Mouse (Mus musculus) 416B (cell line): Measurements from ENCODE around the gene Pcdh9.

Experiments used
- DNase-seq: peaks from one replicate; pipeline ENCODE4 v3.0.0; 2011; ENCODE audit warnings: low read depth

Gene Pcdh9

DNA sequence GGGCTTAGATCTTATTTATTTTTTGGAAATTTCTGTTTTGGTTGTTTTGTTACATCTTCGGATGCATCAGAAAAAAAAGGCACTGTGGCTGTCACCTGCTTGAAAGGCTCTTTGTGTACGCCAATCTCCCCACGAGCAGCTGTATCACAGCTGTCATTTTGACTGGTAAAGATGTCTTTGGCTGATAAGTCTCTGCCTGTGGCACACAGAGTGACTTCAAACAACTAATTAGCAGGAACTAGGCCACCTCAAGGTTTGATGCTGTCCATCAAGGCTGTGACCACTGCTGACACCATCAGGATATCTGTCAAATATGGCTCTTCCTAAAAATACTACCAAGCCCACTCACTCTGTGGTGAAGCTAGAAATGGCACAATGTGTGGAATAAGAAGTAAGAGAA lies 336.7 kb downstream of the Pcdh9 start:
- DNase-seq = peak; percentile 11

DNA sequence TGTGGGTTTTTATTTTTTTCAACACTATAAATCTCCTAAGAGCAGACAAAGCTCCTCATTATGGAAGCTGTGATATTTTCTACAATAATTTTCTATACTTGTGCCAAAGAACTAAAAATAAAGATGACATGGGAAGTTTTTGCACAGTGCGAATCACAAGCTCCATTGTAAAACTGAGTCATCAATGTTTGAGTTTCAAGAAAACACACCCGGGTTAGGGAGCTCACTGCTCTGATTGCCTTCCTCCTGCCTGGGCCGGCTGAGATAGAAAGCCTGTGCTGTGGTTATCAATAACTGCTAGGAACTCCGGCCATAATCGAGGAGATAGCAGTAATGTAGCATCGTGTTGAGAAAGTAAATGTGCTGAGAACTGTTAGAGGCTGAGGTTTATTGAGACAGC lies 344.9 kb downstream of the Pcdh9 start:
- no peak for DNase-seq

DNA sequence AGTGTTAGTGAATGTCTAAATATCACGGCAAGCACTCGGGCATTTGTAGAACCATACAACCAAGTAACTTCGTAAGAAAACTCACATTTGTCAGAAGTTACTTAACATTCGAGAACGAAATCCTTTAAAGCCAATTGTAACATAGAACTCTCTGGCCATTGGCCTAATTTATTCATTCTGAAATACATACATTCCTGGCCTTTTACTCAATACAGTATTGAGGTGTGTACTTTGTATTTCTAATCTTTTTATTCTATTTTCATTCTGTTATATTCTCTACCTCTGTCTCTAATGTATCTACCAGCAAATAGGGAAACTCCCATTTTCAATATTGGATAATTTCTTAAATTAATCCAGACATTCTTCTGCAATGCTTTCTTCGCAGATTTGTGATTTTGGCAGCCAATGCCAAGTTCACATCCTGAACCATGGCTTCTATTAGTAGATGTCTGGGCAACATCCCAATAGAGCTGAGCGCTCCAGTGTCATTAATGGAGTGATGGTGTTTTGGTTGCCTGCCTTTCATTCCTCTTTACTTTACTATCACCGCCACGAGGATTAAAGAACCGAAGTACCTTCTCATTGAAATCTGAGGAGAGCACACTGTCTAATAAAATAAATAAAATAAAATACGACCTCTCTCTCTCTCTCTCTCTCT lies 346.4 kb downstream of the Pcdh9 start:
- DNase-seq = no peak

DNA sequence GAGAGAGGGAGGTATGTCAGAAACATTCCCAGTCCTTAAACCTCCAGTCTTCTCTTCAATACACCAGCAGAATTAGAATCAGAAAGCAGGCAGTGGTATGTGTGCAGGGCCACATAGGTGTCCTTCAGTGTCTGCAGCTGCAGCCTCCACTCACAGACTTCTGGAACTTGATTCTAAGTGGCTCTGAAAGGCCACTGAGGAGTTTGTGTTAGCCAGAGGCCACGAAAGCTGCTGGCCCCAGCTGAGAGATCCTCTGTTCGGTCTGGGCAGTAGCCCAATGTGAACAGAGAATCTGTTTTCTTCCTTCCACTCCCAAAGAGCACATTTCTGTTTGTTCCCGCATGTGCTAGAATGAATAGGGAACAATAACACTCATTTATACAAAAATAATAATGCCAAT lies 346.9 kb downstream of the Pcdh9 start:
- no peak for DNase-seq

DNA sequence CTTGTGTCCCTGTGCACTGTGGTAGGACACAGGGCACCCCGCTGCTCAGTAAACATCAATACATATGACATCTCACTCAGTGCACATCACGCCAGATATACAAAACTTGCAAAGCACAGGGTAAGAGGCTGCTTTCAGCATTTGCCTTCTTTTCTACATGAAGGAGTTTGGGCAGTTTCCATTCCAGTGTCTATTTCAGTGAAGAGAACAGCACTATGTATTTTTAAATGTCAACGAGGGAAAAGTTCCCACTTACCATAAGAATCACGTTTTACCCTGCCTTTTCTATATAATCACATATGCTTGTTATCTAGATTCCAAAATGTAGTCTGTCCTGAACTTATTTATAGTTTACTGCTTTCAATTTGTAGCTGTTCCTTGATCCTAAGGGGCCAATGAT lies 355.6 kb downstream of the Pcdh9 start:
- no peak for DNase-seq

DNA sequence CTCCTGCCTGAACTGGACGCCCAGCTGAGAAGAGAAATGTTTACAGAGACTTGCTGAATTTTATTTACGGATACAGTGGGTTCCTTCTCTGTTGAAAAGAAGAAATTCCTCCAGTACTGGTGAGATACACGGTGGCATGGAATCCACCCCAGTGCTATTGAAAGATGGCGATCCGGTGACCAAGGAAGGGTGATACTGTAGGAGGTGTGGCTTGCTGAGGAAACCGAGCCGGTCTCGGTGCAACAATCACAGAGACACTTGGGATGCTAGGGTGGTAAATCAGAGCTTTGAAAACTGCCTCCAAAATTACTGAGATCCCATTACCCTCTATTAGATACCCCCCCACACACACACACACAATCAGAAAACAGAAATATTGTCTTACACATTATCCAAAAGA lies 367.0 kb downstream of the Pcdh9 start:
- no peak for DNase-seq

DNA sequence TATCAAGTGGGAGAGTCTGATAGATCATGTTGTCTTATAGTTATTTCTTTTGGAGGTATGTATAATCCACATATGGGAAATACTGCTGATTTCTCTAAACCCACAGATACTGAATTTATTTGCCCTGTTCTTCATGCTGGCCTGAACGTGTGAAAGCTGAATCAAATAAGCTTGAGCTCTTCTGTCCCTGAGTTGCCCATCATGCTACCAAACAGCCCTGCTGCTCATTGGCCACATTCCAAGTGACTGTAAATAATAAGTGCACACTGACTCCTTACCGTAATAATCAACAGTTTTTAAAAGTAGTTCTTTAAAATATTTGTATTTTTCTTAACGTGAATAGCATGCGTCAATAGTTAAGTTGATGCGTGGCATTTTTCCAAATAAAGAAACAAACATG lies 370.3 kb downstream of the Pcdh9 start:
- DNase-seq = no peak

DNA sequence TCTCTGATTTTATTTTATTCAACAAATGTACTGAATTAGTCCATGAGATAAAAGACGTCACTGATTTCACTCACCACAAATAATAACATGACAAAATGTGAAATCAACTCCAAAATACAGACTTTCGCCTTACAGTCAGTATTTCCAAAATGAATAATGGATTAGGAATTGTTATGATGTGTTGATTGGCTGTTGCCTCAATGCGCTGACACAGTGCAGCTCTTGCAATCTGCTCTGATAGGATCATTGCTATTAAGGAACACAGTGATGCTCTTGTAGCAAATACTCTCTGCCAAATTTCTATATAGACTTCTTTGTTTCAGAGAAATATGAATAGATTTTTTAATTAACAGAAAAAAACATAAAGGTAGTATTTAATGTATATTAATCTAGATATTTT lies 373.8 kb downstream of the Pcdh9 start:
- no peak for DNase-seq

DNA sequence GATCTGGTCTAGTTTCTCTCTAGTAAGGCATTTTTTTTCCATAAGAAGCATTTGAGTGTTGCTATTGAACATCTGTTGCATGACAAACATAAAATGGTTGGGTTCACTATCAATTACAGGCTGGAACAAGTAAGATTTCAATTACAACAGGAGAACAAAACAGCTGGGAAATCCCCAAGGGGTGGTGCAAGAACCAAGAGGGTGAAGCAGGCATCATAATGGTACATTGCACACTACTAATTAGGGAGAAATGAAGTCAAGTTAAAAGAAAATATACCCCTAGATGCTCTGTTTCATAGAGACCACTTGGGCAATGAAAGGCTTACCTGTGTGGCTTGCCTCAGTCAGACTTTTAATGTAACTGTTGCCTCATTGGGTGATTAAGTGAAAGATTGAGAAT lies 384.4 kb downstream of the Pcdh9 start:
- DNase-seq = no peak

DNA sequence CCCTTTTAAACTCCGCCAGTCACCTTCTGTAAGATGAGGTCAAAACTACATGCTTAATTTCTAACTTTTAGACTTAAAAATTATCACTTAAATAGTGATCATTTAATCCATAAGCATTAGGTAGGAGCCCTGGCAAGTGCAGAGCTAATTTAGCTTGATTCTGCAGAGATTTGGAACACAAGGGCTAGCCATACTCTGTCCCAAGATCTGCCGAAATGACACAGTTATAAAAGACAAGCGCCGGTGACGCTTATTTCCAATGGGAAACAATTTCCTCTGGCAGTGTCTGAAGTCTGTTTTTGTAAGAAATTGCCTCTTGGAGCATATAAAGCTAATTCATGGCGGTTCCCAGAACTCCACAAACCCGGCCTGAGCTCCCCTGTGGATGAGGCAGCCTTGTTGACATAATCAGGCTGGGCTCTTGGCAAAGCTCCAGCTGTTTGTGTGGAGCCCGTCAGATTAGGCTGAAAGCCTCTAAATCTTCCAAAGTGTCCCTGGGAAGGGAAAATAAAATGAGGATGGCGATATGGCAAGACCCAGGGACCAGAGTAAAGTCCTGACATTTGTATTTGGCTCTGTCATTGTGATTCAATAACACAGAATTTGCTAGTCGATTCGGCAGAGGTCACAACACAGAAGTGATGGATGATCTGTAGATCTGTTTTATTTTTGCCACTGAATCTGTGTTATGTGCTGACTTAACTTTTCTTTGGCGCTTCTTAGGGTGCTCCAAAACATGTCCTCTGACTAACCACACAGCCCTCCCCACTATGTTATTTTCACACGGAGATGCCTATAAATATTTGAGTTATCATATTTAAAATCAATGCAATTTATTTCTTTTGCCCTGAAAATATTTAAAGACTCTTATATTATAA lies 391.4 kb downstream of the Pcdh9 start:
- DNase-seq = no peak

DNA sequence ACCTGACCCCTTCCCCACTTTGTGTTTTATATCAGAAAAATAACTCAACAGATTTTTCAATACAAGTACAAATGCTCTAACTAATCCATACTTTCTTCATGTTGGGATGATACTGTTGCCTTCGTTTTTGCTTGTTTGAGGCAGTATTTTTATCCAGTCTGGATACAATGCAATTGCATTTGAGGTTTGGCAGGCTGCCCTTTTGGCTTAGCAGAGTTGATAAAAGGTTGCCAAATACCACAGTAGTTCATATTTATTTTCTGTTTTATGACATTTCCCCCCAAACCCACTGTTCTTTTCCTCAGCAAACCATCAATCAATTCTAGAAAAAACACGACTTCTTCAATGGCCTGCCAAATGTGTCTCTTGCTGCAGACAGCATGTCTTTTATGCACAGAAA lies 415.5 kb downstream of the Pcdh9 start:
- peak; percentile 24 for DNase-seq

DNA sequence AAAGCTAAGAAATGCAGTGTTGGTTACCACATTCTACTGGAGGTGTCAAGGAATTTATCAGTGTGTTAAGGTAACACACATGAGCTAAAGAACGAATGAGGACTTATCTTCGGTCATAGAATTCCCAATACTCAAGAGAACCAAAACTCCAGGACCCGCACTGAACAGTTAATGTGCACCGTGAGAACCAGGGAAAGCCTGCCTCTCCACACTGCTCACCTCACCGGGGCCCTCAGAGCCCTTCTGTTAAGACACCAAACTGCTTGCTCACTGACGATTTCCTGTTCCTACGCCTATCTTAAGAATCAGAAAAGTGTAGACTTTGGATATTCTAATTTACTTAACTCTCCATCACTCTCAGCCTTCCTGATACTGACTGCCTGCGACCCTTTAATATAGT lies 418.0 kb downstream of the Pcdh9 start:
- no peak for DNase-seq

DNA sequence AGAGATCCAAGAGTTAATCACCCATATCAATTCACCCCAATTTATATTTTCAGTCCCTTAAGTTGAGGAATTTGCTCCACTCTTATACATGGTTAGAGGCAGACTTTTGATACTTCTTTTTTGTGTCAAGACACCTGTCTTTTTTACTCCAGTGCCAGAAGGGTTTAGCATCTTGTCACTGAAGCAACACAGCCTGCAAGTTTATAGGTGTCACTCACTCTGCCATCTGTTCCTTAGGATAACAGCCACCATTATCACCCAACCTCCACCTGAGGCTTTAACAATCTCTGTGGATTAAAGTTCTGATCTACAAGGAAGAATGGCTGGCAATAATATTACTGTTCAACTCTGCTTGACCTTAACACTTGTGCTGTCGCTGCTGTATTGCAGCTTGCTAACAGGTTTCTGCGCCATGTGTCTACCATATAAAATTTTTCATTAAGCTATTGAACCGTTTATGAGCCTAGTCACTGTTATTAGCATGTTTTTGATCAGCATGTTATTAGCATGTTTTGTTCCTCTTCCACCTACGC lies 427.1 kb downstream of the Pcdh9 start:
- no peak for DNase-seq

DNA sequence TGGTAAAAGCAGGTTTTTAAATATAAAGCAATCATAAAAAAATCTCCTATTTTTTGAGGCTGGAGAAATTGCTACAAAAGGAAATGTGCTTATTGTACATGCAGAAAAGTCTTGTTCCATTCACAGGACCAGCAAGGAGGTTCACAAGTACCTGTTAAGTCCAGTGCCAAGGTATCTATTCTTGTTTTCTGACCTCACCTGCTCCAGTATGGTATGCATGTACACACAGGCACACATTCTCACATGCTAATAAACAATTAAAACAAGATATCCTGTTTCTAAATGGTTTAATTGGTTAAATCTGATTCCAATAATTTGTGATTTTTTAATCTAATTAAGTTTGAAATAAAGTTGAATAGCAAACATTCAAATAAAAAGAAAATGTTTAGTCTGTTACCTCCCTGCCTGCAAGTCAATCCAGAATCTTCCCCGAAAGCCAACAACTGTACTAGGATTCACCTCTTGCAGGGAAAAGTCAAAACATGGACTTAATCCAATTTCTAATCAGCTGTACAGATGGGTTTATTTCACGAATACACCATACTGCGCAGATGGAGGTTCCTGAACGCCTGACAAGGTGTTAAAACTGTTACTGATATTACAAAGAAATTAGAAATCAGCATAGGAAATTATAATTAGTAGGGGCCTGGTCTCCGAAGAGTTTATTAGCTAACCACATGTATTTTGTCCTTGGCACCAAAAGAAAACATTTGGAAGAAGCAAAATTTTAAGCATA lies 439.4 kb downstream of the Pcdh9 start:
- no peak for DNase-seq

DNA sequence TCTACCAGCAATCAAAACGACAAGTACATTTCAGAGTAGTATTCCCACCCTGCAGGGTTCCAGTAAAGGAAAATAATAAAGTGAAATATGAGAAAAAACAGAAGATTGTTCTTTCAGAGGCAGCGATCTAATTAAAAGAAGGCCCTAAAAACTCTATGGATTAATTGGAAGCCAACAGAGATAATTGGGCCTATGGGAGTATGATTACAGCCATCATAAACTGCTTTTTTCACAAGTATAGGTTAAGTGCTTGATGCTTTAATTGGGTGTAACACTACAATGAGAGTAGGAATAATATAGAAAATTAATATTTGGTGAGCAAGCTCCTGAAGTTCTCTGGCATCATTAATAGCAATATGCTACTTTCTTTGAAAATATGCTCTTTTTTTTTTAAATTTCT lies 448.6 kb downstream of the Pcdh9 start:
- DNase-seq = no peak

DNA sequence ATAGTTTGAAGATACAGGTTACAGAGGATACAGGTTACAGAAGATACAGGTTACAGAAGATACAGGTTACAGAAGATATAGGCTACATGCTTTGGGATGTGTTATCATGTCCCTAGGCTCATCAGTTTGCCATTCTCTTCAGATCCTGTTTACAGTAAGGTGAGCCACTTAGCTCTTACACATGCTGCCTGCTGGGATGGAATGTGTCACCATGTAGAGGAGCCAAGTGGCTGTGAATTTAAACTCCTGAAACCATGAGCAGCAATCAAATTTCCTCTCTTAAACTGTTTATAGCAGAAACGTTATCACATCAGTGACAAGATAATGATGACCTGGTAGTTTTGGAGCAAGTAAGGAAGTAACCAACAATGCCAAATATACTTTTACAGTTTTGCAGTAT lies 453.3 kb downstream of the Pcdh9 start:
- no peak for DNase-seq

DNA sequence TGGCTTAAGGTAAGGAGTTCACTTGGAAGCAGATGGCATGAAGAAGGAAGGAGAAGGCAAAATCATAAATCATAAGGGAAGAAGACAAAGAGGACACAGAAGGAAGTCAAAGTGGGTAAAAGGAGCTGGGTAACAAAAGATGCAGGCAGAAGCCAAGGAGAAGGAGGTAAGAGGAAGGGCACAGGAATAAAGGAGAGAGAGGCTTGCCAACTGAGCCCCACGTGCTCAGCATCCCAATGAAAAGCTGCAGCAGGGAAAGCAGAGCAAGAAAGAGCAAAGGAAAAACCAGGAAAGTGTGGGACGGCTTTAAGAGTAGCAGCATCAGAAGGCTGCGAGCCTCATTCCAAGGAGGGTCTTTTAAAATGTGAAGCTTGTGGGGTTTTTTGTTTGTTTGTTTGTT lies 473.7 kb downstream of the Pcdh9 start:
- no peak for DNase-seq

DNA sequence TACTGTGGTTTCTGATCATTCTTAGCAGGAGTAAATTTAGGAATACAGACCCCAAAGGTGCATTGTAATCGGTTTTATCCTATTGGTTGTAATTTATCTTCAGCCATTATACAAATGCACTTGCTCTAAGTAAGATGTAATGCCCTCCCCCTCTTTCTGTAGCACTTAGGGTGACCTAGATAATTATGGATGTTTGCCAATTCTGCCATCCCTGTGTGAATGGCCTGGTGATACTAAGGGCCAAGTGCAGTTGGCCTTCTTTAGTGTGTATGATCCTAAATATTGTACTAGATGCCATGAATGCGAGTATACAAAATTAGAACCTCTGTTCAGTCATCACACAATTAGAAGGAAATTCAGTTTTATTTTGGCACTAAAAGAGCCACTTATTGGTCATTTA lies 475.0 kb downstream of the Pcdh9 start:
- DNase-seq = no peak

DNA sequence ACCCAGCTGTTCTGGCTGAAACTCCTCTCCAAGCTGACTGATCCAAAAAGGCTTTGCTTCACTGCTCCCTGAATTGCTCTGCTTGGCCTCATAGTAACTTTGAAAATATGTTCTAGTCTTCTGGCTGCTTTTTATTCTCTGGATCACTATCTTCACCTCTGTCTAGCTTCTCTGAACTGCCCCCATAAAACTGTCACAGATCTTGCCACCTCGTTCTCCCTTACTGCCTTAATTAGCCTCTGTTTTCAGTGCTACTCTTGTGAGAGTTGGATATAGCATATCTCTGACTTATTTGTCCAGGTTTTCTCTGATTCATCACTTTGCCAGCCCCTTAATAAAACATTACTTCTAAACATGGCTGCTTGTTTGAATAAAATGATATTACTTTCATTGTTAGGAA lies 481.2 kb downstream of the Pcdh9 start:
- DNase-seq = no peak

DNA sequence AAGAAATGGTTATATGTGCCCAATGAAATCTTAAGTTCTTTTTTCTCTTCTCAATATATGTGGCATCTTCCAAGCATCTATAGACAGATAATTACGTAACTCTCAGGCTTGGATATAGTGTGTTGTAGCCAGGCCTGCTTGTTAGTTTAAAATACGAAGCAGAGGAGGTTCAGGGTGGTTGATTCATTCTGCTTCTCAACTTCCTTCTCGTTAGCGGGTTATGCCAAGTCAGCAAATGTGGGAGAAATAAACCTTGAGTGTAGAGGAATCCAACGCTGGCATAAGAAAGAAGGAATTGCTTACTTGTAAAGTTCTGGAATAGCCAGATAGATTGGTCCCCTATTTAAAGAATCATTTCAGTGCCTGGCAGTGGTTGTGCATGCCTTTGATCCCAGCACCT lies 482.7 kb downstream of the Pcdh9 start:
- DNase-seq = no peak

DNA sequence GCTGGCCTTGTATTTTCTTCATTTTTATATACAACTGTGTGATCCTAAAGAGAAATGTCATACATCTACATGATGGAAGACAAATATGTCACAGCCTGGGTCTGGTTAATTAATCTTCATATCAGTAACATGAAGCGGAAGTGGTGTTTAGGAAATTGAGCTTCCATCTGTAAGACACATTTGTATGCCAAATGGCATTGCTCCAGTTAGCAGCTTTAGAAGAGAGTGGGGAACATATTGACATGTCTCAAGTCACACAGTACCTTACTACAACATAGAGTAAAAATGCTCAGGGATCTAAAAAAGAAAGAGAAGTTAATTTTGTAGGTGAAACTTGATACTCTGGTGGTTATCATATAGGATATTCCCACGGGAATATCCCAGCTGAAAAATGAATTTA lies 505.4 kb downstream of the Pcdh9 start:
- no peak for DNase-seq

DNA sequence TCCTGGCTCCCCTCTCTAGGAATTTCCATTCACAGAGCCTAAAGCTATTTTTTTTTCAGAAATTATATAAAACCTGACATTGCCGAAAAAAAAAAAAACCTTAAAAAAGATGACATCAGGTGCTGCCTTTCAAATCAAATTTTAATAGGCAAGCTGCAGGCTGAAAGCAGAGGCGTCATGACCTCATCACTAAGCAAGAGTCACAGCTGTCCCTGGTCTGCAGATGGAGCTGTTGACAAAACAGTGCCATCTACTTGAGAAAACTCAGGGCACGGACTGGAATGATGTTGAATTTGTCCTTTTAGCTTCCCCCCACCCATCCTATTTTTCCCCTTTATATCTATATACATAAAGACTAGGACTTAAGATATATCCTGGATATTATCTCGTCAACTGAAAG lies 509.3 kb downstream of the Pcdh9 start:
- DNase-seq = peak; percentile 10

DNA sequence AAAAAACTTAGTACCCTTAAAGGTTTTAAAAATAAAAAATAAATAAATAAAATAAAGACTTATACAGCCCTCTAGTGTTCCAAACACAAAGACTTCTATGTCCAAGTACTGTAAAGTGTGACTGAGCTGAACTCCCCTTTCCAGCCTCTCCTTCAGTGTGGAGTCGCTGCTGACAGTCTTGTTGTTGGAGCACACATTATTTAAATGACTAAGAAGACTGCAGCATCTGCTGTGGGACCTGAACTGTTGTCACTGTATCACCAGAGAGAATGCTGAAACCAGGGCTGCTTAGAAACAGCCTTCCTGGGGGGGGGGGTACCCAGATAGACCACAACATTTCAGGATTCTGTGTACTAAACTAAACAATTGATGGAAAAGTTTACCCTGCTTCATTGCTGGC lies 509.7 kb downstream of the Pcdh9 start:
- DNase-seq = no peak
